Mouse (Mus musculus) liver, adult 2 months (tissue): ENCODE data around the gene Tlr6.

ENCODE experiments used
- CTCF ChIP-seq: fragments of 200-500 bp; IDR thresholded peaks from 2 replicates; pipeline ENCODE4 v1.5.1; 2011; ENCODE audit warnings: low read depth, low read length, control low read depth
- POLR2A ChIP-seq: fragments of 200-500 bp; IDR thresholded peaks from 2 replicates; pipeline ENCODE4 v1.6.1; 2011; ENCODE audit warnings: low read length, control low read depth; ENCODE audit not compliant: insufficient read depth; ENCODE audit errors: extremely low read depth

DNA sequence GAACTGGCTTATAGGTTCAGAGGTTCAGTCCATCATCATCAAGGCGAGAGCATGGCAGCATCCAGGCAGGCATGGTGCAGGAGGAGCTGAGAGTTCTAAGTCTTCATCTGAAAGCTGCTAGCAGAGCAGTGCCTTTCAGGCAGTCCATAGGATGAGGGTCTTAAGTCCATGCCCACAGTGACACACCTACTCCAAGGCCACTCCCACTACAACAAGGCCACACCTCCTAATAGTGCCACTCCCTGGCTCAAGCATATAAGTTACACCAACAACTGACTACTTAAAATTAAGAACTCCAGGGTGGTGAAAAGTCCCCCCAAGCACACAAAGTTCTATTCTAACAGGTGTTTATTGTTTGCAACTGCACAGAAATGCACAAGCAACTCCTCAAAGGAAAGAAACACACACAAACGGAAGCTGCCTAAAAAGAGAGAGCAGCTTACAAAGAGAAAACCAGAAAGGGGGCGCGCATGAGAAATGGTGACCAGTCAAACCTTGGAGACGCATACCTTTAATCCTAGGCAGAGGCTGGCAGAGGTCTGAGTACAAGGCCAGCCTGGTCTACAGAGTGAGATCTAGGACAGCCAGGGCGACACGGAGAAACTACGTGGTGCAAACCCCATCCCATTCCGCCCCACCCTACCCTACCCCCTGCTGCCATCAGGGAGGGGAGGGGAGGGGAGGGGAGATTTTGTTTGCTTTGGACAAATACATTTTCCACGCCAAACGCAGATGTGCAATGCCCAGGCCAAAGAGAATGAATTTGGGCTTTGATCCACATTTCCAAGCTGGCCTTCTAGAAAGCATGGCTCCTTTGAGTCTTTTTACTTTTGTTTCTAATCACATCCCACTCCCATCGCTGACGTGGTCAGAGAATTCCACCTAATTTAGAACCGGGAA lies 9.3 kb upstream of the Tlr6 start:
- TF ChIP-seq POLR2A (no peak), CTCF (no peak)
